Mouse (Mus musculus) liver, embryonic 15.5 days (tissue): ENCODE measurements around the gene Fbln5. TPM values are rescaled to one million over a fixed set of nuclear protein-coding genes. Genes with fewer than 3 reads are reported as not detected.

ENCODE experiments used
- ATAC-seq: fragments of 200-750 bp; cut with Nextera tagmentation; 2 replicates; pipeline ENCODE4 v1.8.0; 2017; ENCODE audit warnings: moderate number of reproducible peaks, mild to moderate bottlenecking, moderate library complexity; ENCODE audit not compliant: insufficient read depth
- H3K27ac ChIP-seq: fragments of 300-500 bp; sonication (generic); replicated peaks from 2 replicates; pipeline ENCODE4 v1.5.1; 2015; ENCODE audit warnings: mild to moderate bottlenecking, inconsistent platforms
- H3K27me3 ChIP-seq: fragments of 300-500 bp; sonication (generic); 2 replicates; pipeline ENCODE4 v1.6.1; 2015; ENCODE audit warnings: mild to moderate bottlenecking, inconsistent platforms
- H3K36me3 ChIP-seq: fragments of 300-500 bp; sonication (generic); replicated peaks from 2 replicates; pipeline ENCODE4 v1.6.1; 2015; ENCODE audit warnings: moderate library complexity, mild to moderate bottlenecking, inconsistent platforms
- H3K4me1 ChIP-seq: fragments of 300-500 bp; sonication (generic); replicated peaks from 2 replicates; pipeline ENCODE4 v1.6.1; 2015; ENCODE audit warnings: inconsistent platforms
- H3K4me2 ChIP-seq: fragments of 300-500 bp; sonication (generic); 2 replicates; pipeline ENCODE4 v1.6.1; 2015; ENCODE audit warnings: moderate library complexity, mild to moderate bottlenecking, inconsistent platforms
- H3K4me3 ChIP-seq: fragments of 300-500 bp; sonication (generic); replicated peaks from 2 replicates; pipeline ENCODE4 v1.5.1; 2015; ENCODE audit warnings: mild to moderate bottlenecking, inconsistent platforms
- H3K9ac ChIP-seq: fragments of 300-500 bp; sonication (generic); 2 replicates; pipeline ENCODE4 v1.6.1; 2015; ENCODE audit warnings: moderate library complexity, mild to moderate bottlenecking, inconsistent platforms
- H3K9me3 ChIP-seq: fragments of 300-500 bp; sonication (generic); replicated peaks from 2 replicates; pipeline ENCODE4 v1.6.1; 2016; ENCODE audit warnings: inconsistent platforms
- WGBS: fragments of 180-500 bp; shearing (Covaris S2); methylation state at CpG from one replicate; pipeline ENCODE4 v1.1.7; 2015; ENCODE audit warnings: mixed read lengths; ENCODE audit not compliant: insufficient replicate concordance; 5-methylcytosine and 5-hydroxymethylcytosine counted together
- polyA plus RNA-seq: library from polyadenylated mRNA; unstranded; fragments of >200 nt; fragmentation: Nextera tagmentation; extraction: Ambion mirVana; gene quantifications from 2 replicates; pipeline ENCODE4 v1.2.1, GENCODE M21; 2015

Gene Fbln5
- polyA plus RNA-seq: 6.4 and 6.8 TPM in 2 replicates

DNA sequence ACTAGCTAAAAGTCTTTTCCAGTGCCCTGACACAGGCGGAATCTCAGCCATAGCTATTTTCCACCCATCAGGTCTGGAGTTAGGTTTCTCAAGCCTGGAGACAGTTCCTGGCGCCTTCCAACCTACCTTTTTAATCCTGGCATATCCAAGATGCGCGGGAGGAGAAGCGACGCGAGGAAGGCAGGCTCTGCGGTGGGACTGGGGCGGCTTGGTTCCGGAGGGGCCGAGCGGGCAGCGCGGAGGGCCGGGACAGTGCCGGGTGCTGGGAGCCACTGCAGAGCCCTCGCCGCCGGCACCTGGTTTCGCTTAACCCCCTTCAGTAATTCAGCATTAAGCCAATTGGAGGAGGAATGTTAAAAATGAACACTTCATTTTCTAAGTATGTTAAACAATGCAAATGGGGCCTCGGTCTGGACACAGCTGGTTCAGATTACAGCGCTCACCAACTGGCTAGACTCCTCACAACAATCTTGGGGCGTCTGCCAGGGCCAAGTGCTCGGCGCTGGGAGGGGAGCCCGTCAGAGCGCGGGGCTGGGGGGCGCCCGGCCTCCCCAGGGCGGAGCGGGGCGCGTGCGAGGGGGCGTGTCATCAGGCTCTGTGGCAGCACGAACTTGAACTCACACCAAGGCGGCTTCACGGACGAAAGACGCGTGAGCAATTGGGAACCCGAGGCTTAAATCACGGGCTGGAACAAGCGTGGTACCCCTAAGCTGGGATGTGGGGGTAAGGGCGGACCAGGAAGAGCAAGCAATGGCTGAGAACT lies at the start of gene Fbln5:
Gene Fbln5 (minus strand): TSS at position 448 of the 763 bp plus-strand sequence.
- H3K4me2 ChIP-seq: peak within 1 kb of the TSS; percentile 67
- peaks cover 48% of the 10 kb centered on the region for H3K27me3 ChIP-seq
- H3K4me1 ChIP-seq: peaks cover 8% of the 10 kb centered on the region; the same call in 1 of the 2 replicates
- WGBS: under 1% methylated on average over 46 of the region's 46 CpGs
- no peak within 1 kb of the TSS for H3K27ac ChIP-seq
- H3K36me3 ChIP-seq: no peaks in the 10 kb centered on the region
- ATAC-seq: no peak
- no peaks in the 10 kb centered on the region for H3K9me3 ChIP-seq
- peak within 1 kb of the TSS; percentile 42 for H3K4me3 ChIP-seq
- H3K9ac ChIP-seq: no peak within 1 kb of the TSS

- WGBS: 78% methylated on average over 10 of the region's 10 CpGs
These were observed 43.6 kb upstream of the Fbln5 start for GRCm38 (mm10) chr12:101862286-101862964.

GRCm38 (mm10) chr12:101860256-101860655 lies 41.4 kb upstream of the Fbln5 start:
- no peak overlapping the region for H3K4me3 ChIP-seq
- no peaks in the 10 kb centered on the region for H3K4me1 ChIP-seq
- peaks cover 18% of the 10 kb centered on the region; the same call in 1 of the 2 replicates for H3K36me3 ChIP-seq
- H3K9me3 ChIP-seq: no peaks in the 10 kb centered on the region
- H3K27me3 ChIP-seq: no peaks in the 10 kb centered on the region
- ATAC-seq: no peak
- no peak overlapping the region for H3K27ac ChIP-seq
- no peak overlapping the region for H3K4me2 ChIP-seq
- no peak overlapping the region for H3K9ac ChIP-seq
- WGBS: 83% methylated on average over 1 of the region's 1 CpGs

More at GRCm38 (mm10) chr12:101862286-101862964, 43.6 kb upstream of the Fbln5 start:
- Histone ChIP-seq H3K4me1 (no peaks in the 10 kb centered on the region), H3K36me3 (peaks cover 30% of the 10 kb centered on the region; the same call in 1 of the 2 replicates), H3K4me2 (no peak overlapping the region), H3K27ac (no peak overlapping the region), H3K4me3 (no peak overlapping the region), H3K27me3 (no peaks in the 10 kb centered on the region), H3K9ac (no peak overlapping the region), H3K9me3 (no peaks in the 10 kb centered on the region)
- no peak for ATAC-seq

DNA sequence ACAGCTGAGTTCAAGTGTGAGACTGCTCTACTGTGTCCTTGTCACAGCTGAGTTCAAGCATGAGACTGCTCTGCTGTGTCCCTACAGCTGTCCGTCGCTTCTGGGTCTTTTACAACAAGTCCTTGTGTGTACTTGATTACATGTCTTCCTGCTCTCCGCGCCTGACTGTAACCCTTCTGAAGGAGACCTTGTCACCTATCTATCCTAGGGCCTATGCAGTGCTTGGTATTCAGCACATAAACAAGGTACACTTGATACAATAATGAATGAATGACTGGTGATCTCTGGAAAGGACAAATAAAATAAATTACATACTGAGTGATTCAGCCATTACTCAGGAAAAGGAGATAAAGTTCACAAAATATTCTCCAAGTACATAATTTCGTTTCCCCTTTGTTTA lies 39.2 kb upstream of the Fbln5 start:
- 74% methylated on average over 5 of the region's 5 CpGs for WGBS
- Histone ChIP-seq H3K4me3 (no peak overlapping the region), H3K9ac (no peak overlapping the region), H3K4me1 (no peaks in the 10 kb centered on the region), H3K36me3 (peaks cover 22% of the 10 kb centered on the region; the same call in 1 of the 2 replicates), H3K27me3 (no peaks in the 10 kb centered on the region), H3K9me3 (no peaks in the 10 kb centered on the region), H3K4me2 (no peak overlapping the region), H3K27ac (no peak overlapping the region)
- ATAC-seq: no peak

- ATAC-seq: no peak
- Histone ChIP-seq H3K27me3 (no peaks in the 10 kb centered on the region), H3K9ac (no peak overlapping the region), H3K4me1 (no peaks in the 10 kb centered on the region), H3K4me3 (no peak overlapping the region), H3K4me2 (no peak overlapping the region), H3K36me3 (0 out of 2 replicates have a peak, but pooled peaks cover 6% of the 10 kb centered on the region), H3K27ac (no peak overlapping the region), H3K9me3 (no peaks in the 10 kb centered on the region)
- 85% methylated on average over 11 of the region's 11 CpGs for WGBS
These were observed 35.5 kb upstream of the Fbln5 start for GRCm38 (mm10) chr12:101854336-101854735.

DNA sequence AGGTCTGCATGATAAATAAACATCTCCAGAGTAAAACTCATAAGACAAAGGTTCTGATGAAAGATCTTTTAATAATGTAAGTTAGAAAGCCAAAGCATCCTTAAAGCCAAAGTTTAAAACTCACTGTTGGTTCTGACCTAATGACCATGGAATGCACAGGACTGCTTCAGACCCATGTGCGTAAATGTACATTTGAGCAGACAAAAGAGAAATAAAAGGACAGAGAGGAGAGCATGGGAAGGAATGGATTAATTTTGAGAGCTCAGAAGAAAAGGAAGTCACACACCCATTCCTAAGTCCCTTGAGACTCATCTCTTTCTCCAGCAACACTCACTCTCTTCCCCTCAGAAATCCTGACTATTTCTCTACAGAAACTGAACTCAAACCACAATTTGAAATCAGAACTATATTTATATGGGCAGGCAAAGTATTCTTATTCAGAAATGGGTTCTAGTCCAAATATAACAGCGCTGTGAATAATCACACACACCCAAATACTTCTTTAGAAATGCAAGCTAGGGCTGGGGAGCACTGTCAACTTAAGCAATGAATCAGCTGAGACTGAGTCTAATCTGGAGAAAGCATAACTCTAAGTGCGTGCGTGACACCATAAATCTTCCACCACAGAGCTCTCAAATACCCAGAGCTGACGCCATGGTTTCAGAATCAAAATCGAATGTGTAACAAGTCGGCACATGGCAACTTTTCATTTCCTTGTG lies 33.1 kb upstream of the Fbln5 start:
- Histone ChIP-seq H3K9me3 (no peaks in the 10 kb centered on the region), H3K9ac (no peak overlapping the region), H3K4me3 (no peak overlapping the region), H3K36me3 (0 out of 2 replicates have a peak, but pooled peaks cover 6% of the 10 kb centered on the region), H3K4me1 (no peaks in the 10 kb centered on the region), H3K27ac (no peak overlapping the region), H3K4me2 (no peak overlapping the region), H3K27me3 (no peaks in the 10 kb centered on the region)
- no peak for ATAC-seq
- WGBS: 72% methylated on average over 7 of the region's 7 CpGs

GRCm38 (mm10) chr12:101851314-101851713 lies 32.5 kb upstream of the Fbln5 start:
- H3K27ac ChIP-seq: no peak overlapping the region
- 67% methylated on average over 9 of the region's 9 CpGs for WGBS
- no peaks in the 10 kb centered on the region for H3K9me3 ChIP-seq
- no peaks in the 10 kb centered on the region for H3K4me1 ChIP-seq
- no peak overlapping the region for H3K4me3 ChIP-seq
- no peak for ATAC-seq
- H3K27me3 ChIP-seq: no peaks in the 10 kb centered on the region
- no peak overlapping the region for H3K9ac ChIP-seq
- H3K4me2 ChIP-seq: no peak overlapping the region
- H3K36me3 ChIP-seq: 0 out of 2 replicates have a peak, but pooled peaks cover 13% of the 10 kb centered on the region

GRCm38 (mm10) chr12:101836546-101837274 lies 17.9 kb upstream of the Fbln5 start:
- Histone ChIP-seq H3K4me3 (no peak overlapping the region), H3K36me3 (peaks cover 33% of the 10 kb centered on the region), H3K9ac (no peak overlapping the region), H3K9me3 (no peaks in the 10 kb centered on the region), H3K4me1 (no peaks in the 10 kb centered on the region), H3K27ac (no peak overlapping the region), H3K27me3 (no peaks in the 10 kb centered on the region), H3K4me2 (no peak overlapping the region)
- whole genome bisulfite sequencing: 66% methylated on average over 10 of the region's 10 CpGs
- no peak for ATAC-seq

DNA sequence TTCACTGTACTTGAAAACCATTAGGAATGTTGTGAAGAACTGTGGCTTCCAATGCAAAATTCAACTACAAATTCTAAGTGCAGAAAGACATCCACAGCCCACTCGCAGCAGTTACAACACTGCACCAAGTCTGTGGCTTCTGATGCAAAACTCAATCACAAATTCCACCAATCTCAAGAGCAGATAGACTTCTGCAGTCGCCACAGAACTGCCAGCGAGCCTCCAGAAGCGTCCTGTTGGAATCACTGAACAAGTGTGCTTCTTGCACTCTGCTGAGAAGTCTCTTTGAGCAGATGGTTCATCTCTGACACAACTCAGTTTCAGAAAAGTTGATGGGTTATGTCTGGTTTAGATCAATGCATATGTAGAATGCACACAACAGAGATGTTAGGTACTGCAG lies 15.9 kb upstream of the Fbln5 start:
- WGBS: 74% methylated on average over 4 of the region's 4 CpGs

GRCm38 (mm10) chr12:101833776-101834175 lies 14.9 kb upstream of the Fbln5 start:
- H3K4me2 ChIP-seq: no peak overlapping the region
- peaks cover 32% of the 10 kb centered on the region for H3K36me3 ChIP-seq
- H3K4me3 ChIP-seq: no peak overlapping the region
- no peaks in the 10 kb centered on the region for H3K9me3 ChIP-seq
- ATAC-seq: no peak
- no peak overlapping the region for H3K27ac ChIP-seq
- no peaks in the 10 kb centered on the region for H3K4me1 ChIP-seq
- 73% methylated on average over 8 of the region's 8 CpGs for WGBS
- no peaks in the 10 kb centered on the region for H3K27me3 ChIP-seq
- H3K9ac ChIP-seq: no peak overlapping the region

More for the DNA sequence above, 15.9 kb upstream of the Fbln5 start:
- Histone ChIP-seq H3K4me3 (no peak overlapping the region), H3K4me1 (no peaks in the 10 kb centered on the region), H3K27ac (no peak overlapping the region), H3K9ac (no peak overlapping the region), H3K36me3 (peaks cover 33% of the 10 kb centered on the region), H3K4me2 (no peak overlapping the region), H3K9me3 (no peaks in the 10 kb centered on the region), H3K27me3 (no peaks in the 10 kb centered on the region)
- ATAC-seq: no peak
